Mouse (Mus musculus) layer of hippocampus, postnatal 36 days (tissue): ENCODE measurements around the gene Serpinb3c. TPM values are rescaled to one million over a fixed set of nuclear protein-coding genes. Genes with fewer than 3 reads are reported as not detected.
A peak's percentile ranks its signal among the peaks of the same experiment; 100 is the strongest.
"Not testable (repeated sequence)": the region's sequence is repeated elsewhere in the genome, so short reads cannot be mapped to it uniquely, and the experiment has no call there.

Experiments
- DNase-seq, 2 experiments: peaks; one replicate each; pipeline ENCODE4 v3.0.0; 2022
- total RNA-seq, 2 experiments: library from RNA; stranded (reverse); gene quantifications; 2 replicates each; pipeline ENCODE4 v1.2.3; 2021

Gene Serpinb3c
- not detected for total RNA-seq

DNA sequence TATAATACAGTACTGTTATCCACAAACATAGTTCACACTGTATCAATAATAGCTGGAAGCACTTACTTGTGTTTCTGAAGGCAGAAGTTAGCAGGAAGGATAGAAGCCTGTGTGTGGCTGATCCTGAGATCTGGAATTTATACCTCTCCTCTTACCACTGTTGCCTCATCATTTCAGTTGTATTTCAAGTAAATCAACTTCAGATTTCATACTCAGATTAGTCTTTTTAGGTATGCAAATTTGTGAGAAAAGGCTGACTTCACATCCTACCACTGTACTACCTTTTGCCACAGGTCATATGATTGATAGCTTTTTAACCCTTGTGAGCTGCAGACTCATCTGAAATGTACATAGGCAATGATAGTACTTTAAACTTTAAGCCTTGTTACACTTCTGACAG, at the start of gene Serpinb3c, which contains the start of gene Serpinb3b:
Serpinb3c (minus strand) TSS at position 111 of the 400 bp plus-strand sequence.
Serpinb3b (minus strand) TSS at position 101 of the 400 bp plus-strand sequence.
- not testable (repeated sequence) for DNase-seq

DNA sequence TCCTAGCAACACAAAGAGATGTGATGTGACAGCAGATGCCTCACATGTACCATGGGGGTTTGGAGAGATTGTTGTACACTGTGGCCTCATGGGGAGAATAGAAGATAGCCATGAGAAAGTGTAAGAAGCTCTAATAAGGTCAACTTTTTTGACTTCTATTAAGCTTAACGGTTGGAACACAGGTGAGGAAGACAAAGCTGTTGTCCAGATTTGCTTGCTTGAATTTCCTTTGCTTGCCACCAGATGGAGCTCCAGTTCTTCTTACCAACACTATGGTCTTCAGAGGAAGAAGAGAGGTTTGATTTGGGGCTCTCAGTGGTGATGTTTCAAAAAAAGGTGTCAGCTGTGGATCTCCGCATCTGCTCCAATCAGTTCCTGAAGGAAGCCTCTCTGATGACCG, 35.0 kb downstream of the Serpinb3c start:
- DNase-seq, result peak in 1 of 2 experiments; percentile 4

Other genes with a start within 250 kb of the Serpinb3c start
- gene Serpinb3a, start 226.1 kb downstream of the Serpinb3c start, total RNA-seq, result not detected
- not detected for gene Serpinb3d, start 194.9 kb downstream of the Serpinb3c start, total RNA-seq
- gene Serpinb3b, start within 50 bp of the Serpinb3c start, total RNA-seq, result not detected
- not detected for gene Serpinb11, start 82.8 kb upstream of the Serpinb3c start, total RNA-seq
- not detected for gene Serpinb7, start 121.3 kb upstream of the Serpinb3c start, total RNA-seq
- not detected for gene Serpinb2, start 233.1 kb upstream of the Serpinb3c start, total RNA-seq